Mouse (Mus musculus): ENCODE measurements around the gene Nrp2. TPM values are rescaled to one million over a fixed set of nuclear protein-coding genes. Genes with fewer than 3 reads are reported as not detected.

The Nrp2 gene
- polyA plus RNA-seq, 1 experiment: 2.0 TPM

DNA sequence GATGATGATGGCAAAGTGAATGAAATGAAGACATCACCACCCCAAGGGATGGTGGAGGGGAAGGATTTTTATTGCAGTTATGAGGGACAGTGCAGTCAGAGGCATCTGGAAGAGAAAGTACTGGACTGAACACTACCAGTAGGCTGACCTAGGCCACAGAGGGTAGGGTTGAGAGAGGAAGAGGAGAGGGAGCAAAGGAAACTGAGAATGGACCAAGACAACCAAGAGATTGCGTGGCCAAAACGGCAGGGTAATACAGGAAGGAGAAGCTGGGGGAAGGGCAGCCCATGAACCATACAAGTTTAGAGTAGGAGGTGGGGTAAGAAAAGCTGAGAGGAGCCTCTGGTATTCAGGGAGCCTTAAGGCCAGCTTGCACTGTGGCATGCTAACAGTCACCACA is 23.6 kb upstream of the Nrp2 start:
- TF ChIP-seq POLR2A (IDR thresholded peaks at IDR 0.05; ENCODE audit: control insufficient read depth, low read depth, low read length): no peak
- TF ChIP-seq CTCF (IDR thresholded peaks at IDR 0.05; ENCODE audit: control insufficient read depth, insufficient read depth, insufficient replicate concordance, low read depth, low read length): no peak
- H3K27me3 ChIP-seq (ENCODE audit: control insufficient read depth, insufficient read depth, low read length): no peaks in the 10 kb centered on the region
- no peak overlapping the region for H3K4me3 ChIP-seq (ENCODE audit: control insufficient read depth, low read depth, low read length)
- no peaks in the 10 kb centered on the region for H3K4me1 ChIP-seq (ENCODE audit: control insufficient read depth, insufficient read depth, low read length)
- H3K27ac ChIP-seq (ENCODE audit: control insufficient read depth, insufficient read depth, low read depth, low read length): no peak overlapping the region
- H3K36me3 ChIP-seq (ENCODE audit: control insufficient read depth, insufficient read depth, low read length): no peaks in the 10 kb centered on the region

DNA sequence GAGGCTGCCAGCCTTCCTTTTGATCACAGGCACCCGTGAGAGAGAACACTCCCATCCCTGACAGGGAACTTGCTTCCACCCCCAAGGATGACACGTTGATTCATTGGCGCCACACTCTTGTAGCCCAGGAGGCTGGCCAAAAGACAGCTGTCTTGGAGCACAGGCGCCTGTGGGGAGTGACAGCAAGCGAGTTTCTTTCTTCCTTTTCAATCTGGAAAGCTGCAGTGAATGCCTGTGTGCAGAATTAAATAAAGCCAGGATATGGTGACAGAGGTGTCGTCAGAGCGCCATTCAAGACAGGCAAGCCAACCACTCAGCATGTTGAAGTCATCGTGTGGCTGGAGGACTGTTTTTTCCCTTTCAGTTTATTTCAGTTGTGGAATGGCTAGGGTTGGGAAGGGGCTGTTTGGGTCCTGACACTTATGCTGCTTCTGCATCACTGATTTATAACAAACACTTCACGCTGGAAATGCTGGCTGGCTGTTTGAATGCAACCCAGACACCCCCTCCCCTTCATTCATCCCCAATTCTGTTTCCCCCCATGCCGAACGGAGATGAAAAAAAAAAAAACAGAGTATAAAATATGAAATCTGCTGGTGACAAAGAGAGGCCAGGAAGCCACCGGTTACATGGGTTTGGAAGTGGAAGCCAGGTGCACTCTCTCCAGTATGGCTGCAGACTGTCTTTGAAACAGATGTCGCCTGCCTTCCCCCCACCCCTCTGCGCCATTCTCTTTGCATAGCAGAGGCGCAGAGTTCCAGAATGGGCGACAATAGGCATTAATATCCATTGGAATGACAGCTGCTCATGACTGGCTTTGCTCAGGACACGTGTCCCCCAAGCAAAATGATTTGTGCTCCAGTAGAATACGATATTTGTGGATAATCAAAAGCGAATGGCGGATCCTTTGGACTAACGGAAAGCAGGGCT is 20.4 kb upstream of the Nrp2 start:
- Histone ChIP-seq H3K36me3 (ENCODE audit: control insufficient read depth, insufficient read depth, low read length) (no peaks in the 10 kb centered on the region), H3K27me3 (ENCODE audit: control insufficient read depth, insufficient read depth, low read length) (no peaks in the 10 kb centered on the region), H3K4me3 (ENCODE audit: control insufficient read depth, low read depth, low read length) (no peak overlapping the region), H3K4me1 (ENCODE audit: control insufficient read depth, insufficient read depth, low read length) (no peaks in the 10 kb centered on the region), H3K27ac (ENCODE audit: control insufficient read depth, insufficient read depth, low read depth, low read length) (no peak overlapping the region)
- TF ChIP-seq POLR2A (IDR thresholded peaks at IDR 0.05; ENCODE audit: control insufficient read depth, low read depth, low read length): no peak
- no peak for TF ChIP-seq CTCF (IDR thresholded peaks at IDR 0.05; ENCODE audit: control insufficient read depth, insufficient read depth, insufficient replicate concordance, low read depth, low read length)

DNA sequence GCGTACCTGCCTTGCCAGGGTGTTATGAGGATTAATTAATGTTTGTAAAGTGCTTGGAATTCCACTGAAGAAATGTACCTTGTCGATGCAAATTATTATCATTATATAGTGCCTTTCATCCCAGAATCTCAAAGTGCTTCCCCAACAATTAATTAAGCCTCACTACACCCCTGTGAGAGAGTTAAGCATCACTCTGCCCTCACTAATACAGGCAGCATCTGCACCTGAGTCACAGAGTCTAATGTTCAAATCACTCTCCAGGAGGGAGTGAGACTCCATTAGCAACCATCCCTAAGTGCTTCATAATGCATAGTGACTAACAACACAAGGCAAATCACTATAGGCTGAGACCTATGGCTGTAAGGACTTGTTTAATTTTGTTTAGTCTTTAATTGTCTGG is 19.6 kb upstream of the Nrp2 start:
- Histone ChIP-seq H3K4me3 (ENCODE audit: control insufficient read depth, low read depth, low read length) (no peak overlapping the region), H3K4me1 (ENCODE audit: control insufficient read depth, insufficient read depth, low read length) (no peaks in the 10 kb centered on the region), H3K27me3 (ENCODE audit: control insufficient read depth, insufficient read depth, low read length) (no peaks in the 10 kb centered on the region), H3K27ac (ENCODE audit: control insufficient read depth, insufficient read depth, low read depth, low read length) (no peak overlapping the region), H3K36me3 (ENCODE audit: control insufficient read depth, insufficient read depth, low read length) (no peaks in the 10 kb centered on the region)
- TF ChIP-seq CTCF (IDR thresholded peaks at IDR 0.05; ENCODE audit: control insufficient read depth, insufficient read depth, insufficient replicate concordance, low read depth, low read length) (no peak), POLR2A (IDR thresholded peaks at IDR 0.05; ENCODE audit: control insufficient read depth, low read depth, low read length) (no peak)

- Histone ChIP-seq H3K4me1 (ENCODE audit: control insufficient read depth, insufficient read depth, low read length) (no peaks in the 10 kb centered on the region), H3K4me3 (ENCODE audit: control insufficient read depth, low read depth, low read length) (no peak overlapping the region), H3K27ac (ENCODE audit: control insufficient read depth, insufficient read depth, low read depth, low read length) (no peak overlapping the region), H3K36me3 (ENCODE audit: control insufficient read depth, insufficient read depth, low read length) (no peaks in the 10 kb centered on the region), H3K27me3 (ENCODE audit: control insufficient read depth, insufficient read depth, low read length) (no peaks in the 10 kb centered on the region)
- TF ChIP-seq POLR2A (IDR thresholded peaks at IDR 0.05; ENCODE audit: control insufficient read depth, low read depth, low read length) (no peak), CTCF (IDR thresholded peaks at IDR 0.05; ENCODE audit: control insufficient read depth, insufficient read depth, insufficient replicate concordance, low read depth, low read length) (no peak)
Observed at GRCm38 (mm10) chr1:62687511-62687910, 15.6 kb upstream of the Nrp2 start.

GRCm38 (mm10) chr1:62691175-62691574 is 11.9 kb upstream of the Nrp2 start:
- H3K4me3 ChIP-seq (ENCODE audit: control insufficient read depth, low read depth, low read length): no peak overlapping the region
- no peaks in the 10 kb centered on the region for H3K36me3 ChIP-seq (ENCODE audit: control insufficient read depth, insufficient read depth, low read length)
- H3K27me3 ChIP-seq (ENCODE audit: control insufficient read depth, insufficient read depth, low read length): no peaks in the 10 kb centered on the region
- no peak overlapping the region for H3K27ac ChIP-seq (ENCODE audit: control insufficient read depth, insufficient read depth, low read depth, low read length)
- H3K4me1 ChIP-seq (ENCODE audit: control insufficient read depth, insufficient read depth, low read length): no peaks in the 10 kb centered on the region
- TF ChIP-seq POLR2A (IDR thresholded peaks at IDR 0.05; ENCODE audit: control insufficient read depth, low read depth, low read length) (no peak), CTCF (IDR thresholded peaks at IDR 0.05; ENCODE audit: control insufficient read depth, insufficient read depth, insufficient replicate concordance, low read depth, low read length) (no peak)

DNA sequence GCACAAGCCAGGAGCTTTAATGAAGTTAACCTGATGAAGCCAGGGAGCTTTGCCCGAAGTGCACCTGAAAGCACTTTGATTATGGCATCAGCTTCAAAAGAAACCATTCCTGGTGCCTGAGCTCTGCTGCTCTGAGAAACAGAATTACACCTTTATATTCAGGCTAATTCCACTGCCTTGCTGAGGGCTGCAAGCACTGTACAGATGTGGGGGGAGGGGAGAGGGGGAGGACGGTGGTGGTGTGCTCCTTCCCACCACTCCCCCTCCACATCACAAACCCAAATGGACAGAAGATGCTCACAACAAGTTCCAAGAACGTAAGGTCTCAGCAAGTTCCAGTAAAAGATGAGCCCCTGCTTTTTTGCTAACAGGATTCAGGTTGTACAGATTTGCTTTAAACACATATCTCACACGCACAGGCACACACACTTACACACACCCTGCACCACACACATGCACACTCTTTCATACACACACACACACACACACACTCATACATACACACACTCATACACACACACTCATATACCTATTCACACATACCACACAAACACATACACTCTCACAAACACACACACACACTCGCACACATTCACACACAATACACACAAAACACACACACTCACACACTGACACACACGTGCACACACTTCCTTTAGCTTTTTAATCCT is 6.6 kb upstream of the Nrp2 start:
- no peak for TF ChIP-seq POLR2A (IDR thresholded peaks at IDR 0.05; ENCODE audit: control insufficient read depth, low read depth, low read length)
- TF ChIP-seq CTCF (IDR thresholded peaks at IDR 0.05; ENCODE audit: control insufficient read depth, insufficient read depth, insufficient replicate concordance, low read depth, low read length): no peak
- Histone ChIP-seq H3K4me3 (ENCODE audit: control insufficient read depth, low read depth, low read length) (no peak overlapping the region), H3K36me3 (ENCODE audit: control insufficient read depth, insufficient read depth, low read length) (no peaks in the 10 kb centered on the region), H3K27ac (ENCODE audit: control insufficient read depth, insufficient read depth, low read depth, low read length) (no peak overlapping the region), H3K4me1 (ENCODE audit: control insufficient read depth, insufficient read depth, low read length) (no peaks in the 10 kb centered on the region), H3K27me3 (ENCODE audit: control insufficient read depth, insufficient read depth, low read length) (no peaks in the 10 kb centered on the region)

GRCm38 (mm10) chr1:62696983-62697341 is 6.1 kb upstream of the Nrp2 start:
- no peak overlapping the region for H3K27ac ChIP-seq (ENCODE audit: control insufficient read depth, insufficient read depth, low read depth, low read length)
- TF ChIP-seq CTCF (IDR thresholded peaks at IDR 0.05; ENCODE audit: control insufficient read depth, insufficient read depth, insufficient replicate concordance, low read depth, low read length) (no peak), POLR2A (IDR thresholded peaks at IDR 0.05; ENCODE audit: control insufficient read depth, low read depth, low read length) (no peak)
- no peaks in the 10 kb centered on the region for H3K4me1 ChIP-seq (ENCODE audit: control insufficient read depth, insufficient read depth, low read length)
- H3K27me3 ChIP-seq (ENCODE audit: control insufficient read depth, insufficient read depth, low read length): no peaks in the 10 kb centered on the region
- no peak overlapping the region for H3K4me3 ChIP-seq (ENCODE audit: control insufficient read depth, low read depth, low read length)
- no peaks in the 10 kb centered on the region for H3K36me3 ChIP-seq (ENCODE audit: control insufficient read depth, insufficient read depth, low read length)
